ENCODE assay signal across 46 mouse cellular contexts in genomic region chr4:118967711-118968110, GRCm38 (mm10). TPM values are rescaled to one million over a fixed set of nuclear protein-coding genes. Genes with fewer than 3 reads are reported as not detected.
"Had no signal": no experiment of that assay in that cellular context is flagged by ENCODE, and none has a peak within 500 bp of the region (broad histone marks: within the 10 kb centered on the region; RNA-seq: fewer than 3 reads in every experiment).

No protein-coding gene starts in this region.

- H3K4me1 ChIP-seq: limb, embryonic 12.5 days; limb, embryonic 13.5 days; limb, embryonic 15.5 days; liver, embryonic 12.5 days; liver, embryonic 13.5 days; liver, embryonic 15.5 days; lung, embryonic 15.5 days; megakaryocyte, embryonic 14.5 days; midbrain, embryonic 12.5 days; midbrain, embryonic 13.5 days; midbrain, embryonic 15.5 days; neural tube, embryonic 12.5 days; neural tube, embryonic 13.5 days had no signal

- H3K36me3 ChIP-seq: limb, embryonic 12.5 days; limb, embryonic 13.5 days; limb, embryonic 15.5 days; liver, embryonic 12.5 days; liver, embryonic 13.5 days; liver, embryonic 15.5 days; lung, embryonic 15.5 days; midbrain, embryonic 12.5 days; midbrain, embryonic 13.5 days; midbrain, embryonic 15.5 days; neural tube, embryonic 12.5 days; neural tube, embryonic 13.5 days had no signal

- H3K4me2 ChIP-seq: limb, embryonic 12.5 days; limb, embryonic 13.5 days; limb, embryonic 15.5 days; liver, embryonic 11.5 days; liver, embryonic 12.5 days; liver, embryonic 13.5 days; liver, embryonic 15.5 days; lung, embryonic 14.5 days; lung, embryonic 15.5 days; midbrain, embryonic 11.5 days; midbrain, embryonic 12.5 days; midbrain, embryonic 13.5 days; midbrain, embryonic 15.5 days; neural tube, embryonic 12.5 days; neural tube, embryonic 13.5 days had no signal

- H3K27me3 ChIP-seq: limb, embryonic 12.5 days; limb, embryonic 13.5 days; limb, embryonic 15.5 days; liver, embryonic 12.5 days; liver, embryonic 13.5 days; liver, embryonic 15.5 days; lung, embryonic 15.5 days; midbrain, embryonic 12.5 days; midbrain, embryonic 13.5 days; midbrain, embryonic 15.5 days; neural tube, embryonic 12.5 days; neural tube, embryonic 13.5 days had no signal

- H3K4me3 ChIP-seq: left cerebral cortex, adult 2 months; limb, embryonic 12.5 days; limb, embryonic 13.5 days; limb, embryonic 15.5 days; liver, embryonic 12.5 days; liver, embryonic 13.5 days; liver, embryonic 15.5 days; lung, embryonic 15.5 days; megakaryocyte, embryonic 14.5 days; midbrain, embryonic 12.5 days; midbrain, embryonic 13.5 days; midbrain, embryonic 15.5 days; myocyte; neural tube, embryonic 12.5 days; neural tube, embryonic 13.5 days had no signal

- H3K9ac ChIP-seq: limb, embryonic 12.5 days; limb, embryonic 13.5 days; limb, embryonic 15.5 days; liver, embryonic 12.5 days; liver, embryonic 13.5 days; liver, embryonic 14.5 days; liver, embryonic 15.5 days; liver, postnatal 0 days; lung, embryonic 14.5 days; lung, embryonic 15.5 days; midbrain, embryonic 12.5 days; midbrain, embryonic 13.5 days; midbrain, embryonic 15.5 days; neural tube, embryonic 12.5 days; neural tube, embryonic 13.5 days had no signal

- ATAC-seq: liver, embryonic 12.5 days; liver, postnatal 0 days; lung, postnatal 0 days; midbrain, embryonic 13.5 days; midbrain, embryonic 15.5 days had no signal

- H3K27ac ChIP-seq: left cerebral cortex, adult 2 months; limb, embryonic 12.5 days; limb, embryonic 13.5 days; limb, embryonic 15.5 days; liver, embryonic 12.5 days; liver, embryonic 13.5 days; liver, embryonic 14.5 days; liver, embryonic 15.5 days; lung, embryonic 15.5 days; macrophage; midbrain, embryonic 12.5 days; midbrain, embryonic 13.5 days; midbrain, embryonic 15.5 days; neural tube, embryonic 12.5 days; neural tube, embryonic 13.5 days had no signal

- DNase-seq: left cerebral cortex, postnatal 4 days; liver; liver, embryonic 13.5 days; liver, postnatal 0 days; lung, adult 18-20 months; lung, adult 2 months; lung, embryonic 14.5 days; lung, postnatal 10 days; lung, postnatal 14 days; lung, postnatal 36 days; lung, postnatal 4 days; midbrain, embryonic 14.5 days had no signal

- H3K9me3 ChIP-seq: limb, embryonic 12.5 days; limb, embryonic 13.5 days; limb, embryonic 15.5 days; liver, embryonic 12.5 days; liver, embryonic 13.5 days; liver, embryonic 15.5 days; lung, embryonic 15.5 days; megakaryocyte, embryonic 14.5 days; midbrain, embryonic 12.5 days; midbrain, embryonic 13.5 days; midbrain, embryonic 15.5 days; neural tube, embryonic 12.5 days; neural tube, embryonic 13.5 days had no signal

RNA-seq across cellular contexts. Expression of gene Lao1, which starts 6.3 kb away (rescaled TPM):
- total RNA-seq: left cerebral cortex, postnatal 4 days; liver, adult 2 months; megakaryocyte progenitor cell, adult 5-6 weeks; megakaryocyte, adult 5-6 weeks; megakaryocyte-erythroid progenitor cell, adult 5-6 weeks; monocyte, adult 5-6 weeks had no signal
- polyA plus RNA-seq: limb, embryonic 12.5 days; limb, embryonic 13.5 days; limb, embryonic 14.5 days; limb, embryonic 15.5 days; liver, adult 2 months; liver, embryonic 11.5 days; liver, embryonic 12.5 days; liver, embryonic 13.5 days; liver, embryonic 14.5 days; liver, embryonic 15.5 days; liver, embryonic 16.5 days; liver, postnatal 0 days; lung, adult 2 months; lung, embryonic 14.5 days; lung, embryonic 15.5 days; lung, embryonic 16.5 days; lung, postnatal 0 days; macrophage; midbrain, embryonic 11.5 days; midbrain, embryonic 12.5 days; midbrain, embryonic 13.5 days; midbrain, embryonic 14.5 days; midbrain, embryonic 15.5 days; midbrain, postnatal 0 days; myocyte; neural tube, embryonic 11.5 days; neural tube, embryonic 12.5 days; neural tube, embryonic 13.5 days had no signal

RNA-seq across cellular contexts. Expression of gene Olfr1328, which starts 29.3 kb away (rescaled TPM):
- total RNA-seq: left cerebral cortex, adult 2 months; left cerebral cortex, adult 8-10 months; left cerebral cortex, postnatal 10 days; left cerebral cortex, postnatal 14 days; left cerebral cortex, postnatal 25 days; left cerebral cortex, postnatal 36 days; left cerebral cortex, postnatal 4 days; liver, adult 2 months; megakaryocyte, adult 5-6 weeks; megakaryocyte-erythroid progenitor cell, adult 5-6 weeks; midbrain, postnatal 0 days; monocyte, adult 5-6 weeks had no signal
- polyA plus RNA-seq: limb, embryonic 12.5 days; limb, embryonic 13.5 days; limb, embryonic 14.5 days; limb, embryonic 15.5 days; liver, adult 2 months; liver, embryonic 11.5 days; liver, embryonic 12.5 days; liver, embryonic 13.5 days; liver, embryonic 14.5 days; liver, embryonic 15.5 days; liver, embryonic 16.5 days; liver, postnatal 0 days; lung, adult 2 months; lung, embryonic 14.5 days; lung, embryonic 15.5 days; lung, embryonic 16.5 days; lung, postnatal 0 days; macrophage; midbrain, embryonic 11.5 days; midbrain, embryonic 12.5 days; midbrain, embryonic 13.5 days; midbrain, embryonic 14.5 days; midbrain, embryonic 15.5 days; midbrain, postnatal 0 days; myocyte; neural tube, embryonic 11.5 days; neural tube, embryonic 12.5 days; neural tube, embryonic 13.5 days had no signal

RNA-seq across cellular contexts. Expression of gene Olfr1329, which starts 50.4 kb away (rescaled TPM):
- total RNA-seq: left cerebral cortex, adult 2 months; left cerebral cortex, adult 8-10 months; left cerebral cortex, postnatal 10 days; left cerebral cortex, postnatal 14 days; left cerebral cortex, postnatal 25 days; left cerebral cortex, postnatal 36 days; left cerebral cortex, postnatal 4 days; liver, adult 2 months; megakaryocyte progenitor cell, adult 5-6 weeks; megakaryocyte, adult 5-6 weeks; megakaryocyte-erythroid progenitor cell, adult 5-6 weeks; midbrain, postnatal 0 days; monocyte, adult 5-6 weeks had no signal
- polyA plus RNA-seq: limb, embryonic 12.5 days; limb, embryonic 13.5 days; limb, embryonic 14.5 days; limb, embryonic 15.5 days; liver, adult 2 months; liver, embryonic 11.5 days; liver, embryonic 12.5 days; liver, embryonic 13.5 days; liver, embryonic 14.5 days; liver, embryonic 15.5 days; liver, embryonic 16.5 days; liver, postnatal 0 days; lung, adult 2 months; lung, embryonic 14.5 days; lung, embryonic 15.5 days; lung, embryonic 16.5 days; lung, postnatal 0 days; macrophage; midbrain, embryonic 11.5 days; midbrain, embryonic 12.5 days; midbrain, embryonic 13.5 days; midbrain, embryonic 14.5 days; midbrain, embryonic 15.5 days; midbrain, postnatal 0 days; myocyte; neural tube, embryonic 11.5 days; neural tube, embryonic 12.5 days; neural tube, embryonic 13.5 days had no signal
